Mouse (Mus musculus) hindbrain, embryonic 14.5 days (tissue): Measurements from ENCODE around the gene Tcte3. TPM values are rescaled to one million over a fixed set of nuclear protein-coding genes. Genes with fewer than 3 reads are reported as not detected.
"Not testable (repeated sequence)": the region's sequence is repeated elsewhere in the genome, so short reads cannot be mapped to it uniquely, and the experiment has no call there.

Experiments used
- ATAC-seq: fragments of 200-750 bp; cut with Nextera tagmentation; 2 replicates; pipeline ENCODE4 v1.8.0; 2017; ENCODE audit warnings: moderate number of reproducible peaks, mild to moderate bottlenecking, moderate TSS enrichment, moderate library complexity; ENCODE audit not compliant: low FRiP score
- DNase-seq: peaks from one replicate; pipeline ENCODE4 v3.0.0-alpha.2; 2015; ENCODE audit warnings: low spot score
- H3K27ac ChIP-seq: fragments of 300-500 bp; sonication (generic); 2 replicates; pipeline ENCODE4 v1.5.1; 2014; ENCODE audit warnings: mild to moderate bottlenecking, moderate library complexity
- H3K27me3 ChIP-seq: fragments of 300-500 bp; sonication (generic); 2 replicates; pipeline ENCODE4 v1.6.1; 2014; ENCODE audit warnings: mild to moderate bottlenecking, low read length, mixed read lengths; ENCODE audit not compliant: control insufficient read depth, insufficient read depth
- H3K36me3 ChIP-seq: fragments of 300-500 bp; sonication (generic); replicated peaks from 2 replicates; pipeline ENCODE4 v1.6.1; 2014; ENCODE audit not compliant: control insufficient read depth, insufficient read depth
- H3K4me1 ChIP-seq: fragments of 300-500 bp; sonication (generic); replicated peaks from 2 replicates; pipeline ENCODE4 v1.6.1; 2014; ENCODE audit warnings: antibody characterized with exemption, low read length, mixed read lengths; ENCODE audit not compliant: control insufficient read depth, insufficient read depth
- H3K4me2 ChIP-seq: fragments of 300-500 bp; sonication (generic); replicated peaks from 2 replicates; pipeline ENCODE4 v1.6.1; 2014; ENCODE audit warnings: mild to moderate bottlenecking, moderate library complexity
- H3K4me3 ChIP-seq: fragments of 300-500 bp; sonication (generic); replicated peaks from 2 replicates; pipeline ENCODE4 v1.5.1; 2014; ENCODE audit warnings: mild to moderate bottlenecking, low read length
- H3K9ac ChIP-seq: fragments of 300-500 bp; sonication (generic); 2 replicates; pipeline ENCODE4 v1.6.1; 2014
- H3K9me3 ChIP-seq: fragments of 300-500 bp; sonication (generic); 2 replicates; pipeline ENCODE4 v1.6.1; 2016; ENCODE audit warnings: low read length; ENCODE audit not compliant: control insufficient read depth
- WGBS: fragments of 180-500 bp; shearing (Covaris S2); extraction: QIAGEN DNeasy Blood & Tissue Kit; methylation state at CpG from one replicate; pipeline ENCODE4 v1.1.7; 2014; 5-methylcytosine and 5-hydroxymethylcytosine counted together
- polyA plus RNA-seq: library from polyadenylated mRNA; unstranded; fragments of >200 nt; fragmentation: Nextera tagmentation; extraction: Ambion mirVana; gene quantifications from 2 replicates; pipeline ENCODE4 v1.2.1, GENCODE M21; 2014

Tcte3 gene
- polyA plus RNA-seq = 0.52 TPM in 1 of 2 replicates, not detected in the other

DNA sequence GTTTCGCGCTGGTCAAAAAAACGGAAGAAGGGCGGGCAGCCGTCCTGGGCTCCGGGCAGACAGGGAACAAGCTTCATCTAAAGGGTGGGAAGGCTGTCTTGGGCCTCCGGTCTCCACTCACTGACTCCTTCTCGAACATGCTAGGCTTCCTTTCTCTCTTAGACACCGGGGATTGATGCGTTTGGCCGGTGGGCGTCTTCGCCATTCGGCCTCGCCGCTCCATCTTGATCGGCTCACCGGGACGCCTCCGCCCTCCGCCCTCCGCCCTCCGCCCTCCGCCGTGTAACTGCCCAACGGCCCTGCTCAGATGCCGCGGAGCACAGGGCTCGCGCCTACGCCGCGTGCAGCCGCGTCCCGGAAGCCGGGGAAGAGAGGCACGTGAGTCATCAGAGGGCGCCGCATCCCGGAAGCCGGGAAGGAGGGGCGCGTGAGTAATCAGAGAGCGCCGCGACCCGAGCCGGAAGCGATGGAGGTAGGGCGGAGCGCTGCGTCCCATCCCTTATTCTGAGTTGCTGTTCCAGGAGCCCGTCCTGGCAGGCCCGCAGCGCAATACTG lies at the start of gene Tcte3, which contains the start of the genes Ermard and Gm3448:
TSS of gene Tcte3 (minus strand) at position 314 of the 555 bp plus-strand sequence.
TSS of gene Ermard (plus strand) at position 34 of the 555 bp plus-strand sequence.
TSS of gene Gm3448 (minus strand) at position 363 of the 555 bp plus-strand sequence.
- H3K9me3 ChIP-seq, H3K4me2 ChIP-seq, H3K27ac ChIP-seq, H3K4me1 ChIP-seq, H3K9ac ChIP-seq, H3K36me3 ChIP-seq, DNase-seq, H3K27me3 ChIP-seq, H3K4me3 ChIP-seq: not testable (repeated sequence)
- ATAC-seq = peak; percentile 98
- 2% methylated on average over 11 of the region's 56 CpGs for WGBS

DNA sequence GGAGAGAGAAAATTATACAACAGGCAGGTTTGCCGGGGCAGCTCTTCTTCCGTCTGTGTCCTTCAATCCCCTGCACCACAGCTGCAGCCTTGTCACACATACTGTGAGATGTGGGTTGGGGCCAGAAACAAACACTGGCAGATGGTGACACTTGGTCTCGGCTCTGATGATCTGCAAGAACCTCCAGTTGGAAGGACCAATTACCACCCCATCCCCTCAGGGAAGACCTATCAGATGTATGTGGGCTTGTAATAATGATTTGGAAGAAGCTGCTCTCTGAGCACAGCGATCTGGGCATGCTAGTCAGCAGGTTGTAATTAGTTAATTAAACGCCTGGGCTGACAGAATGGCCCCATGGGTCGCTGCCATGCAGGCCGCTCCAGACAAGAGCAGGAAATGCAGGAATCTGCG lies 47.3 kb upstream of the Tcte3 start:
- H3K27me3 ChIP-seq = no peaks in the 10 kb centered on the region
- no peak overlapping the region for H3K4me3 ChIP-seq
- peak overlapping the region; percentile 66 for H3K27ac ChIP-seq
- no peaks in the 10 kb centered on the region for H3K9me3 ChIP-seq
- H3K36me3 ChIP-seq = no peaks in the 10 kb centered on the region
- H3K9ac ChIP-seq = 0 out of 2 replicates have a peak overlapping the region, but pooled peaks have one; percentile 30
- ATAC-seq (peak; percentile 86), DNase-seq (peak; percentile 59)
- H3K4me2 ChIP-seq = peak overlapping the region; percentile 15; the same call in 1 of the 2 replicates
- H3K4me1 ChIP-seq = peaks cover 16% of the 10 kb centered on the region
- 9% methylated on average over 8 of the region's 8 CpGs for WGBS

DNA sequence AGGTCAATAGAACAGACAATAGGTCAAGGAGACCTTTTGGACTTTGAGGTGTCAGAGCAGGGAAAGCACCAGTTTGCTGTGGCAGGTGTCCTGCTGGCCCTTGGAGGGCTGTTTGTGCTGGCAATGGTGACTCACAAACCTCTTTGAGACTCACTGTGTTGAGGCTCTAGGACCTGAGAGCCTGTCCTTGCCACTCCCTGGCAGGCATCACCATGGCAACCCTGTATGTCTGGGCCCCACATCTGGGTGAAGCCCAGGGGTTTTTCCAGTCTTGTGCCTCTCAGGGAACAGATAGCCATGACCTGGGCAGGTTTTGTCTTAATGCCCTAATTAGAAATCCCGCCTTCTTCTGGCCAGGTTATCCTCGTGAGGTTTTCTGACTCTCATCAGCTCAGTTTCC lies 46.9 kb upstream of the Tcte3 start:
- DNase-seq (no peak), ATAC-seq (peak; percentile 59)
- WGBS = 28% methylated on average over 2 of the region's 2 CpGs

DNA sequence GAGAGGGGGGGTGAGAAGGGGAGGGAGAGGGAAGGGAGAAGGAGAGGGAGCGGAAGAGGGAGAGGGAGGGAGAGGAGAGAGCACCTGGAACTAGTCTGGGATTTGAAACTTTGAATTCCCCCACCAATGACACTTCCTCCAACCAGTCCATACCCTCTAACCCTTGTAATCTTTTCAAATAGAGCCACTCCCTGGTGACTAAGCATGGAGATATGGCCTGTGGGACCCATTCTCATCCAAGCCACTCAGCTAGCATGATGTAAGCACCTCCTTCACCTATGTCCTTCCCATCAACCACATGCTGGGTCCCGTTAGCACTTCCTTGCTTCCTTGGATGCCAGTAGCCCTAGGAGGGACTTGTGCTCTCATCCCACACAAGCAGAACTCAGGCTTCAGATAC lies 43.7 kb upstream of the Tcte3 start:
- Histone ChIP-seq H3K4me3 (no peak overlapping the region), H3K27me3 (no peaks in the 10 kb centered on the region), H3K4me2 (no peak overlapping the region), H3K9me3 (no peaks in the 10 kb centered on the region), H3K4me1 (peaks cover 16% of the 10 kb centered on the region), H3K27ac (no peak overlapping the region), H3K36me3 (no peaks in the 10 kb centered on the region), H3K9ac (no peak overlapping the region)
- DNase-seq (no peak), ATAC-seq (no peak)
- WGBS = 74% methylated on average over 2 of the region's 2 CpGs

More for the DNA sequence above, 46.9 kb upstream of the Tcte3 start:
- no peak overlapping the region for H3K9ac ChIP-seq
- H3K4me1 ChIP-seq = peaks cover 16% of the 10 kb centered on the region
- H3K4me2 ChIP-seq = no peak overlapping the region
- H3K36me3 ChIP-seq = no peaks in the 10 kb centered on the region
- H3K9me3 ChIP-seq = no peaks in the 10 kb centered on the region
- peak overlapping the region; percentile 66 for H3K27ac ChIP-seq
- no peaks in the 10 kb centered on the region for H3K27me3 ChIP-seq
- no peak overlapping the region for H3K4me3 ChIP-seq

DNA sequence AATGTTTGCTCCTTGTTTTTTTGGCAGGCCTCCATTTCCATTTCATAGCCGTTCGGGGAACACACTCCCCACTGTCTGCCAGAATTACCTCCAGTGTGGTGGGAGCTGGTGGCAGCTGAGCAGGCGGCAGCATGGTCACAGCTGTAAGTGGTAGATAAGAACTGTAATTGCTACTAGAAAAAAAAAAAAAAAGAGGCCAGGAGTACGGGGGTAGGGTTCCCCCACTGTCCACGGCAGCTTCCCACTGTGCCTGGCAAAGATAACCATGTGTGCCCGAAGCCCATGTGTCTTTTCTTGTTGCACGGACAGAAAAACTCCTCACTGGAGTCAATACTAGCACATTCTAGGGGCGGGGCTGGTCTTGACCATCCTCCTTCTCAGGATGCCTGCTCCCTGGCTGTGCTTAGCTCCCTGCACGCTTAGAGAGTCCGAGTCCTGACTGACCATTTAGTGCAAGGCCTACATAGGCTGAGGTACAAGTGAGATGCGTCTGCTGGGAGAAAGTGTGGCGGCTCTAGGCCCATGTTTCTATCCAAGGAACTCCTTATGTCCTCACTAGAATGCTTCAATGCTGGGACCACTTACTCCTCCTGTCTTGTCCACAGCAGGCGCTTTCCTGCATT lies 43.0 kb upstream of the Tcte3 start:
- Histone ChIP-seq H3K27me3 (no peaks in the 10 kb centered on the region), H3K9me3 (no peaks in the 10 kb centered on the region), H3K9ac (no peak overlapping the region), H3K4me1 (peaks cover 16% of the 10 kb centered on the region), H3K27ac (no peak overlapping the region), H3K4me3 (no peak overlapping the region), H3K36me3 (no peaks in the 10 kb centered on the region), H3K4me2 (no peak overlapping the region)
- ATAC-seq (no peak), DNase-seq (no peak)
- 60% methylated on average over 13 of the region's 13 CpGs for WGBS

DNA sequence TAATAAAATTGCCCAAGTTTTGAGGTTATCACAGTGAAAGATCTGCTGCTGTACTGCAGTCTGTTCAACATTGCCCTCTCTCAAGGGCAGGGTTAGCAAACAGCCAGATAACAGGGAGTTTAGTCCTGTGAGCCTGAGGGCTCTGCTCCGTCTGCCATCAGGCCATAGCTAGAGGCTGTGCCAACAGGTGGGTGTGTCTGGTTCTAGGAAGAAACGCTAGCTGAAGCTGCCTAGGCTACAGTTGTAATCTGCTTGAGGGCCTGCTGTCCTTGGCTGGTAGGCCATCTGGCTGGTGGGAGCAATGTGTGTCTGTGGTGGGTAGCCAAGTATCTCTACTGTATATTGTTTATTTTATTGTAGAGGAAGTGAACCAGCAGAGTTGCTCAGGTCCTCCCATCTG lies 36.2 kb upstream of the Tcte3 start:
- no peak for ATAC-seq

DNA sequence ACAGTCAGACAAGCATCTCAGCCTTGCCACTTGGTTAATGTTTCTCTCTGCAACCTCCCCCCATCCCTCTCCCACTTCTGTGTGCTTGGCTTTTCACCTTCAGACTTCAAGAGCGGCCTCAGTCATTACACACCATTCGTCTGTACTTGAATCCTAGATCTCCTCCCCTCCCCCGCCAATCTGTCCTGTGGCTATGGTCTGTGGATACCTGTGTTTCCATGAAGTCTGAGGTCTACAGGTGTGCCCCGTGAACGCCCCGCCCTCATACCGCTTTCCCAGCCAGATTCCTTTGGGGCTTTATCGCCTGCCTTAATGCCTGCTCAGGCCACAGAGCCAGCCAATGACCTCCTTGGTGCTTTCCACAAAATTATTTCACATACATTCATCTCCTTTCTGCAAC lies 33.7 kb upstream of the Tcte3 start:
- Histone ChIP-seq H3K4me3 (no peak overlapping the region), H3K4me2 (no peak overlapping the region), H3K36me3 (no peaks in the 10 kb centered on the region), H3K4me1 (no peaks in the 10 kb centered on the region), H3K27me3 (no peaks in the 10 kb centered on the region), H3K27ac (no peak overlapping the region), H3K9me3 (no peaks in the 10 kb centered on the region), H3K9ac (no peak overlapping the region)
- ATAC-seq (no peak), DNase-seq (no peak)
- 84% methylated on average over 8 of the region's 8 CpGs for WGBS

More for the DNA sequence above, 36.2 kb upstream of the Tcte3 start:
- Histone ChIP-seq H3K4me3 (no peak overlapping the region), H3K4me1 (no peaks in the 10 kb centered on the region), H3K36me3 (no peaks in the 10 kb centered on the region), H3K9me3 (no peaks in the 10 kb centered on the region), H3K27me3 (no peaks in the 10 kb centered on the region), H3K27ac (no peak overlapping the region), H3K4me2 (no peak overlapping the region), H3K9ac (no peak overlapping the region)
- DNase-seq = no peak
- WGBS = 51% methylated on average over 2 of the region's 2 CpGs

DNA sequence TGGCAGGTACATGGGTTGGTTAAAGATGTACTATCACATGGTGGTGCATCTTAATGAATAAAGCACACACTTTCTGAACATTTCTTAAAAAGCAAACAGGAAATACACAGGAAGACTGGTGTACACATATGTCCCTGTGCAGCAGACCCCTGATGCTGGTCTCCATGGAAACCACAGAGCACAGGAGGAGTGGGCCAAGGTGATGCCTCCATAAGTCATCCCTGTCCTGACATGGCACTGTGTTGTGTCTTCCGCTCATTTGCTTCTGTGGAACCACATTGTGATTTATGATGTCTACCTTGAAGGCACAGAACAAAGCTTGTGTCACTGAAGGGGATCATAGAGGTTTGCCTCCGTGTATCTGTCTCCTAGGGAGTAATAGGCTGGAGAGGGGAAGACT lies 30.9 kb upstream of the Tcte3 start:
- Histone ChIP-seq H3K4me2 (no peak overlapping the region), H3K4me3 (no peak overlapping the region), H3K27me3 (no peaks in the 10 kb centered on the region), H3K9me3 (no peaks in the 10 kb centered on the region), H3K36me3 (no peaks in the 10 kb centered on the region), H3K9ac (no peak overlapping the region), H3K4me1 (no peaks in the 10 kb centered on the region), H3K27ac (no peak overlapping the region)
- ATAC-seq = peak; percentile 57; the same call in 1 of the 2 replicates
- no peak for DNase-seq
- WGBS = 65% methylated on average over 2 of the region's 2 CpGs

DNA sequence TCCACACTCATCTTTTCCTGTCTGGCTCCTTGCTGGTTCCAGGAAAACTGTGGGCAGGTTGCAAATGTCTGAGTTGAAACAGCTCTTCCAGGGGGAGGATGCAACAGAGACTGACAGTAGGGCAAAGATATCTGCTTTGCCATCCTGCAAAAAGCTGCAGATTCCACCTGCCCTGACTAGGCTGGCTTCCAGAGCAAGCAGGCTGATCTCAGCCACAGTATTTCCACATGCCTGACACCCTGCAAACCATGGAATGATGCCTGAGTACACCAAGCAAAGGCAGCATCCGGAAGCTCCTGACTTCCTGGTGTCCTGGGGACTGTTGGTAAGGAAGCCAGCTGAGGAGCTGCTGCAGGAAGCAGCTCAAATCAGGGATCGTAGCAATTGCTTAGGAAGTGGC lies 27.8 kb upstream of the Tcte3 start:
- Histone ChIP-seq H3K9ac (no peak overlapping the region), H3K27me3 (no peaks in the 10 kb centered on the region), H3K4me1 (peaks cover 9% of the 10 kb centered on the region), H3K4me2 (no peak overlapping the region), H3K36me3 (peaks cover 4% of the 10 kb centered on the region; the same call in 1 of the 2 replicates), H3K4me3 (no peak overlapping the region), H3K27ac (no peak overlapping the region), H3K9me3 (no peaks in the 10 kb centered on the region)
- no peak for DNase-seq
- no peak for ATAC-seq
- WGBS = 62% methylated on average over 2 of the region's 2 CpGs
